Mouse (Mus musculus) forebrain, embryonic 13.5 days (tissue): Measurements from ENCODE around the gene Polrmt. TPM values are rescaled to one million over a fixed set of nuclear protein-coding genes. Genes with fewer than 3 reads are reported as not detected.

Source experiments
- ATAC-seq: fragments of 200-750 bp; cut with Nextera tagmentation; 2 replicates; pipeline ENCODE4 v1.8.0; 2017
- H3K27ac ChIP-seq: fragments of 300-500 bp; sonication (generic); 2 replicates; pipeline ENCODE4 v1.5.1; 2015; ENCODE audit warnings: inconsistent platforms, mild to moderate bottlenecking, moderate library complexity
- H3K27me3 ChIP-seq: fragments of 300-500 bp; sonication (generic); 2 replicates; pipeline ENCODE4 v1.6.1; 2015; ENCODE audit warnings: mild to moderate bottlenecking, inconsistent platforms
- H3K36me3 ChIP-seq: fragments of 300-500 bp; sonication (generic); 2 replicates; pipeline ENCODE4 v1.6.1; 2015; ENCODE audit warnings: mild to moderate bottlenecking, inconsistent platforms; ENCODE audit not compliant: poor library complexity, severe bottlenecking
- H3K4me1 ChIP-seq: fragments of 300-500 bp; sonication (generic); 2 replicates; pipeline ENCODE4 v1.6.1; 2015; ENCODE audit warnings: inconsistent platforms
- H3K4me2 ChIP-seq: fragments of 300-500 bp; sonication (generic); 2 replicates; pipeline ENCODE4 v1.6.1; 2015; ENCODE audit warnings: inconsistent platforms, mild to moderate bottlenecking, moderate library complexity
- H3K4me3 ChIP-seq: fragments of 300-500 bp; sonication (generic); 2 replicates; pipeline ENCODE4 v1.5.1; 2015; ENCODE audit warnings: mild to moderate bottlenecking, inconsistent platforms
- H3K9ac ChIP-seq: fragments of 300-500 bp; sonication (generic); 2 replicates; pipeline ENCODE4 v1.6.1; 2015; ENCODE audit warnings: mild to moderate bottlenecking, inconsistent platforms
- H3K9me3 ChIP-seq: fragments of 300-500 bp; sonication (generic); replicated peaks from 2 replicates; pipeline ENCODE4 v1.6.1; 2016; ENCODE audit warnings: inconsistent platforms
- WGBS: fragments of 180-500 bp; shearing (Covaris S2); methylation state at CpG from one replicate; pipeline ENCODE4 v1.1.7; 2015; 5-methylcytosine and 5-hydroxymethylcytosine counted together
- polyA plus RNA-seq: library from polyadenylated mRNA; unstranded; fragments of >200 nt; fragmentation: Nextera tagmentation; extraction: Ambion mirVana; gene quantifications from 2 replicates; pipeline ENCODE4 v1.2.1, GENCODE M21; 2015

Polrmt gene
- polyA plus RNA-seq, 1 experiment from 2014 or later, result 39.1 TPM

GRCm38 (mm10) chr10:79716254-79716987, 30.0 kb downstream of the Polrmt start, which contains the start of gene Hcn2:
Gene Hcn2 (plus strand): TSS chr10:79716634.
- Histone ChIP-seq H3K27ac (no peak within 1 kb of the TSS), H3K9ac (peak within 1 kb of the TSS; percentile 70), H3K36me3 (peaks cover 7% of the 10 kb centered on the region), H3K27me3 (peaks cover 58% of the 10 kb centered on the region), H3K4me2 (peak within 1 kb of the TSS; percentile 94), H3K4me3 (peak within 1 kb of the TSS; percentile 64), H3K9me3 (no peaks in the 10 kb centered on the region), H3K4me1 (peaks cover 16% of the 10 kb centered on the region)
- WGBS, result 3% methylated on average over 49 of the region's 91 CpGs
- peak; percentile 59 for ATAC-seq

GRCm38 (mm10) chr10:79714996-79715395, 31.4 kb downstream of the Polrmt start:
- ATAC-seq, result no peak
- peaks cover 56% of the 10 kb centered on the region for H3K27me3 ChIP-seq

GRCm38 (mm10) chr10:79713163-79713562, 33.2 kb downstream of the Polrmt start:
- Histone ChIP-seq H3K4me1 (peaks cover 16% of the 10 kb centered on the region), H3K27ac (no peak overlapping the region), H3K4me2 (no peak overlapping the region), H3K9ac (no peak overlapping the region), H3K36me3 (peaks cover 38% of the 10 kb centered on the region), H3K9me3 (no peaks in the 10 kb centered on the region), H3K27me3 (peaks cover 37% of the 10 kb centered on the region), H3K4me3 (no peak overlapping the region)
- no peak for ATAC-seq
- WGBS, result 63% methylated on average over 1 of the region's 1 CpGs

More at GRCm38 (mm10) chr10:79714996-79715395, 31.4 kb downstream of the Polrmt start:
- no peaks in the 10 kb centered on the region for H3K9me3 ChIP-seq
- H3K4me1 ChIP-seq, result peaks cover 16% of the 10 kb centered on the region
- no peak overlapping the region for H3K4me2 ChIP-seq
- 68% methylated on average over 4 of the region's 4 CpGs for WGBS
- H3K4me3 ChIP-seq, result no peak overlapping the region
- no peak overlapping the region for H3K27ac ChIP-seq
- H3K9ac ChIP-seq, result no peak overlapping the region
- peaks cover 22% of the 10 kb centered on the region for H3K36me3 ChIP-seq

- Histone ChIP-seq H3K9ac (no peak overlapping the region), H3K4me2 (no peak overlapping the region), H3K27me3 (peaks cover 32% of the 10 kb centered on the region), H3K4me1 (peaks cover 14% of the 10 kb centered on the region), H3K9me3 (no peaks in the 10 kb centered on the region), H3K4me3 (no peak overlapping the region), H3K27ac (no peak overlapping the region), H3K36me3 (peaks cover 38% of the 10 kb centered on the region)
- ATAC-seq, result peak; percentile 12; the same call in 1 of the 2 replicates
- 8% methylated on average over 6 of the region's 6 CpGs for WGBS
These were observed 33.8 kb downstream of the Polrmt start for GRCm38 (mm10) chr10:79712499-79713126.

- Histone ChIP-seq H3K4me1 (peaks cover 14% of the 10 kb centered on the region), H3K9ac (no peak overlapping the region), H3K36me3 (peaks cover 41% of the 10 kb centered on the region), H3K27me3 (peaks cover 26% of the 10 kb centered on the region), H3K4me3 (no peak overlapping the region), H3K9me3 (no peaks in the 10 kb centered on the region), H3K27ac (no peak overlapping the region), H3K4me2 (no peak overlapping the region)
- ATAC-seq, result no peak; the same call in 1 of the 2 replicates
- WGBS, result 87% methylated on average over 1 of the region's 1 CpGs
These were observed 34.4 kb downstream of the Polrmt start for GRCm38 (mm10) chr10:79712029-79712428.

- Histone ChIP-seq H3K27me3 (no peaks in the 10 kb centered on the region), H3K4me1 (peaks cover 30% of the 10 kb centered on the region), H3K4me3 (no peak overlapping the region), H3K27ac (no peak overlapping the region), H3K4me2 (no peak overlapping the region), H3K9me3 (no peaks in the 10 kb centered on the region), H3K36me3 (peaks cover 52% of the 10 kb centered on the region), H3K9ac (no peak overlapping the region)
- 81% methylated on average over 7 of the region's 7 CpGs for WGBS
- no peak for ATAC-seq
These were observed 37.1 kb downstream of the Polrmt start for GRCm38 (mm10) chr10:79709307-79709706.

GRCm38 (mm10) chr10:79708668-79709067, 37.7 kb downstream of the Polrmt start:
- Histone ChIP-seq H3K36me3 (peaks cover 52% of the 10 kb centered on the region), H3K27ac (no peak overlapping the region)
- 88% methylated on average over 21 of the region's 21 CpGs for WGBS

GRCm38 (mm10) chr10:79707759-79708158, 38.6 kb downstream of the Polrmt start:
- Histone ChIP-seq H3K27ac (no peak overlapping the region), H3K27me3 (no peaks in the 10 kb centered on the region), H3K4me2 (no peak overlapping the region), H3K4me1 (peaks cover 30% of the 10 kb centered on the region), H3K36me3 (peaks cover 52% of the 10 kb centered on the region), H3K9me3 (no peaks in the 10 kb centered on the region), H3K9ac (0 out of 2 replicates have a peak overlapping the region, but pooled peaks have one; percentile 2), H3K4me3 (no peak overlapping the region)
- no peak for ATAC-seq
- WGBS, result 80% methylated on average over 4 of the region's 4 CpGs

More at GRCm38 (mm10) chr10:79708668-79709067, 37.7 kb downstream of the Polrmt start:
- Histone ChIP-seq H3K9me3 (no peaks in the 10 kb centered on the region), H3K4me3 (no peak overlapping the region), H3K4me1 (peaks cover 30% of the 10 kb centered on the region), H3K27me3 (no peaks in the 10 kb centered on the region), H3K4me2 (no peak overlapping the region), H3K9ac (no peak overlapping the region)
- ATAC-seq, result no peak

- no peaks in the 10 kb centered on the region for H3K9me3 ChIP-seq
- peak overlapping the region; percentile 82 for H3K4me2 ChIP-seq
- H3K36me3 ChIP-seq, result peaks cover 52% of the 10 kb centered on the region
- ATAC-seq, result no peak
- WGBS, result 59% methylated on average over 1 of the region's 1 CpGs
- H3K4me1 ChIP-seq, result peaks cover 30% of the 10 kb centered on the region
- no peaks in the 10 kb centered on the region for H3K27me3 ChIP-seq
- no peak overlapping the region for H3K4me3 ChIP-seq
- H3K27ac ChIP-seq, result no peak overlapping the region
- H3K9ac ChIP-seq, result peak overlapping the region; percentile 89; the same call in 1 of the 2 replicates
These were observed 39.2 kb downstream of the Polrmt start for GRCm38 (mm10) chr10:79707162-79707561.

GRCm38 (mm10) chr10:79706406-79707094, 39.8 kb downstream of the Polrmt start:
- Histone ChIP-seq H3K27ac (no peak overlapping the region), H3K36me3 (peaks cover 46% of the 10 kb centered on the region), H3K4me2 (peak overlapping the region; percentile 82), H3K4me1 (peaks cover 30% of the 10 kb centered on the region), H3K4me3 (peak overlapping the region; percentile 70; the same call in 1 of the 2 replicates), H3K9ac (peak overlapping the region; percentile 89), H3K27me3 (no peaks in the 10 kb centered on the region), H3K9me3 (no peaks in the 10 kb centered on the region)
- WGBS, result 86% methylated on average over 5 of the region's 5 CpGs
- ATAC-seq, result no peak

- no peak for ATAC-seq
- H3K27ac ChIP-seq, result no peak overlapping the region
- H3K27me3 ChIP-seq, result no peaks in the 10 kb centered on the region
- 78% methylated on average over 5 of the region's 5 CpGs for WGBS
- peaks cover 30% of the 10 kb centered on the region for H3K4me1 ChIP-seq
- no peaks in the 10 kb centered on the region for H3K9me3 ChIP-seq
- H3K4me2 ChIP-seq, result peak overlapping the region; percentile 82
- H3K36me3 ChIP-seq, result peaks cover 40% of the 10 kb centered on the region
- H3K9ac ChIP-seq, result peak overlapping the region; percentile 89
- peak overlapping the region; percentile 70 for H3K4me3 ChIP-seq
These were observed 40.4 kb downstream of the Polrmt start for GRCm38 (mm10) chr10:79705951-79706350.

- 2% methylated on average over 10 of the region's 10 CpGs for WGBS
- H3K4me1 ChIP-seq, result peaks cover 30% of the 10 kb centered on the region
- H3K27me3 ChIP-seq, result no peaks in the 10 kb centered on the region
- H3K4me3 ChIP-seq, result peak overlapping the region; percentile 70
- 0 out of 2 replicates have a peak, but pooled peaks have one; percentile 0 for ATAC-seq
- 0 out of 2 replicates have a peak overlapping the region, but pooled peaks have one; percentile 76 for H3K27ac ChIP-seq
- peaks cover 30% of the 10 kb centered on the region for H3K36me3 ChIP-seq
- H3K4me2 ChIP-seq, result peak overlapping the region; percentile 82
- H3K9ac ChIP-seq, result peak overlapping the region; percentile 89
- H3K9me3 ChIP-seq, result no peaks in the 10 kb centered on the region
These were observed 41.4 kb downstream of the Polrmt start for GRCm38 (mm10) chr10:79704970-79705360.
